Mouse (Mus musculus) E14TG2a.4 (cell line): Measurements from ENCODE around the gene Irx4.

Source experiments
- CTCF ChIP-seq: conservative IDR thresholded peaks from 2 replicates; pipeline ENCODE4 v1.5.1; 2014; ENCODE audit warnings: low read length
- NANOG ChIP-seq: IDR thresholded peaks from 2 replicates; pipeline ENCODE4 v1.6.1; 2014; ENCODE audit warnings: borderline replicate concordance, low read length, mixed read lengths
- POU5F1 ChIP-seq: IDR thresholded peaks from 2 replicates; pipeline ENCODE4 v1.6.1; 2014; ENCODE audit warnings: low read length, borderline replicate concordance

DNA sequence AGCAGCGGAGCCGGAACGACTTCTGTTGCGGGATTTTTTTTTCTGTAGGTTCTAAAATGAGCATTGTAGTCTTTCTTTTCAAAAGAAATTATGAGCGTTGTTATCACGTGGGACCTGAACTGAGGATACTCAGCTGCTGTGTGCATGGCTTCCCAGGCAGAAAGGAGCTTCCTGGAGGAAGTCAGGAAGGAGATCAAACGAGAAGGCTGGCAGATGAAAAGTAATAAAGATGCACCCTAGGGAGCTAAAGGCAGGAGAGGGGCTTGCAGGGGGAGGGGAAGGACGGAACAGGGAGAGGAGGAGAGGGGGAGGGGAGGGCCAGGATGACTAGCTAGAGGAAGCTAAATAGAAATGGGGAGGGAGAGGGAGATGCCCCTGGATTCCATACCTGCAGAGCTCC, 23.8 kb upstream of the Irx4 start:
- TF ChIP-seq CTCF (no peak), POU5F1 (no peak), NANOG (no peak)
